Mouse (Mus musculus) ZHBTc4 (cell line): Measurements from ENCODE around the gene Tenm4.

Experiments
- DNase-seq: peaks from one replicate; pipeline ENCODE4 v3.0.0-alpha.2; 2011; ENCODE audit warnings: low read depth, low spot score

Tenm4 gene

DNA sequence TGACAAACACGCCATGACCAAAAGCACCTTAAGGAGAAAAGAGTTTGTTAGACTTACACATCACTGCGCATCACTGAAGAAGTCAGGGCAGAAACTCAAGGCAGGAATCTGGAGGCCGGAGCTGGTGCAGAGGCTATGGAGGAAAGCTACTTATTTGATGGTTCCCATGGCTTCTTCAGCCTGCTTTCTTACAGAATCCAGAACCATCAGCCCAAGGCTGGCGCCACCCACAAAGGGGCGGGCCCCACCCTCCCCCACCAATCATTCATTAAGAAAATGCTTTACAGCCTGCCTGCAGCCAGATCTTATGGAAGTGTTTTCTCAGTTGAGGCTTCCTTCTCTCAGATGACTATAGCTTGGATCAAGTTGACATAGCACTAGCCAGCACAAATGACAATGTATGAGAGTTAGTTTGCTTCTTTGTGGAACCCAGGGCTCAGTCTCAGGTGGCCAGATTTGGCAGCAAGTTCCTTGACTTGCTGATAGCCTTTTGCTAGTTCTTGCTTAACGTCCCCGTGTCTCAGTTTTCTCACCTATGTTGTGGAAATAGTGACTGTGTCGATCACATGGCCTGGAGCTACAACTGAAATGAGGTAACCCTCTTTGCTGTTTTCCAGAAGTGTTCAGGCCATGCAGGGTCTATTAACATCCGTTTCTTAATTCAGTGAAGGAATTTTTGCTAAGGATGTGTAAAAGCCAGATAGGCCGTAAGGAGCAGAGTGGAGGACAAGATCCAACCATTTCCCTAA, 32.9 kb downstream of the Tenm4 start:
- peak; percentile 86 for DNase-seq

DNA sequence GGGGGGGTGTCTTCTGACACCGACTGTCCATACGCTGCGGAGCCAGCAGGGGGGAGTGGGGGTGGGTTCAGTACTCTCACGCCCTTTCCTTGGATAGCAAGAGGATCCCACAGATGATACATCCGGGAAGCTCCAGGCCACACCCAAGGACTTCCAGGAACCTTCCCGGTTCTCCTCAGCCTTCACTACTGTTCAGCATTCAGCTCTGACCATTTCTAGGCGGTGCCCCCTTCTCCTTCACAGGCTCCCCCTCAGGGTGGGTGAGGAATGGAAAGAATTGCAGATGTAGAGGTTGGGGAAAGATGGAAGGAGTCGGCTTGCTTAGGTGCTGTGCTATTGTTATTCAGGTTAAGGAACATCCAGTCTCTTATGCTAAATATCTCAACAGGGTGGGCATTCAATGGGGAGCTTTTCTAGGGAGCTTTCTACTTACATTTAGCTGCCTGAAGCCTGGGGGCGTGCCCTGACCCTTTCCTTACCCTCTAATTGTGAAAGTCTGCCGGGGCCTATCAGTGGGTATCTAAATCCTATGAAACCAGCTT, 33.8 kb downstream of the Tenm4 start:
- peak; percentile 96 for DNase-seq

DNA sequence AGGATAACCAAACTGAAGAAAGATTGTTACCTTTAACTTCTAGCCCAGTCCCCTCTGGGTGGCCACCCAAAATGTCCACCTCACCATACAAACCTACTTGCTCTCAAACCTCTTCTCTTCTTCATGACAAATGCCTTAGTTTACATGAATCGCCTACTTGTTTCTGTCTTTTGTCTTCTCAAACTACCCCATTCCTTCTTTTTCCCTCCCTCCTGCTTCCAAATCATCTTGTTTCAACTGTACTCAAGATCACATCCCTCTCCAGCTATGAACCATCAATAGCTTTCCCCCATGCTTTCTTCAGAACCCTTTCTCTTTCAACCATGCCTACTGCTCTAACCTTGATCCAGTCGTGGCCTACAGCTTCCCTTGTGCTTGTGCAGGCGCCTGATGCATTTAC, 36.0 kb downstream of the Tenm4 start:
- peak; percentile 57 for DNase-seq

DNA sequence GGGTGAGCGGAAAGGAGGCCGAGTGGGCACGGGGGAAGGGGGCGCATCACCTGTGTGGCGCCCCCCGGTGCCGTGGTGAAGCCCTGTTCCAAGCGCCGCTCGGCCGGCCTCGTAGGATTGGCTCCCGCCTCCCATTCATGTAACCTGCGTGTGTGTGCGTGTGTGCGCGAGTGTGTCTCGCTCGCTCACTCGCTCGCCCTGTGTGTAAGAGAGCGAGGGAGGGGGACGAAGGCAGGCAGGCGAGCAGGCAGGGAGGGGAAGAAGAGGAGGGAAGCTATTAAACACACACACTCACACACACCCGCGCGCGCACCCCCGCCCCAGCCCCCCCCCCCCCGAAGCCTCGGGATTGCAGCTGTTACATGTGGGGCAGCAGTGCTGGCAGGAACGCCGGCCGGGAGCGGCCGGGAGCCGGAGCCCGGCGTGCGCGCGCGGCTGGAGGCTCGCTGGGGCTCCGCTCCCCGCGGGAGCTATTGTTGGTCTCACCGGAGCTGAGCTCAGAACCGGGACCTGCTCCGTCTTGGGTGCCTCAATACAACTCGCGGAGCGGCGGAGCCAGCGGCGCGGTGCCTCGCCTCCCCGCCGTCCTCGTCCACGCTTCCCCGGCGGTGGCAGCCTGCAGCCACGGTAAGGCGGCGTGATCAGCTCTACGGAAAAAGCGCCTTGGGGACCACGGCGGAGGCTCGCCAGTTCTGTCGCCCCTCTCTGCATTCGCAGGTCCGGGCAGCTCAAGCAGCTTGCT, 38.9 kb downstream of the Tenm4 start:
- DNase-seq: peak; percentile 73

DNA sequence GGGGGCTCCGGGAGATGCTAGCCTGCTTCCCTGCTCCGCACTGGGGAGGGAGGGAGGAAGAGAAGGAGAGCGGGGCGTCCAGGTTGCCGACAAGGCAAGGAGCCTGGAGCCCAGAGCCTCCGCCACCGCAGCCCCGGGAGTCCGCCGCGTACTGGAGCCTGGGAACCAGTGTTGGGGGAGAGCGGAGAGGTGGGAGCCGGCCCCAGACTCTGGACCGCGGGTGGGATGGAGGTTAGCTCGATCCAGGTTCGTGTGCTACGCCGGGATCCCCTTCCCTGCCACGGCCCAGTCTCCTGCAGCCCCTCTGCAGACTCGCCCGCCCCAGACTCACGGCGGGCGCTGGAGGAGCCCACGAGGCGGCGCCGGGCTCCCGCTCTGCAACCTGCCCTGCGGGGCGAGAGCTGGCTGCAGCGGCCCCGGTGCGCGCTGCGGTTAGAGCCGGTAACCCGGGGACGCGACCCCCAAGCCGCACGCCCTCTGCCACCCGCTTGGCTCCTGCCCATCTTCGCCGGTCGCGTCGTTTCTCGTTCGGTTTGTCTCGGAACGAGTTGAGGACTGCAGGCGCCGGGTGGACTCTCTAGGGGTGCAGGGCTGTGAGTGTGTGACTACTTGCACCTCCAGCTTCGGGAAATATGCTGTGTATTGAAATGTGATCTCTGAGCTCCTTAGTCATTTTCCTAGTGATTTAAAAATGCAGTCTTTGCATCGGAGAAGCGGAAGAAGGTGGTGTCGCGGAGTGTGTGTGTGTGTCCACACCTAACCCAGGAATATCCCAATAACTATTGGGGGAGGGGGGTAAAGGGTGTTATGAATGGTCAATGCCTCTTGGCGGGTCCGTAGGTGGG, 39.7 kb downstream of the Tenm4 start:
- DNase-seq: peak; percentile 73

DNA sequence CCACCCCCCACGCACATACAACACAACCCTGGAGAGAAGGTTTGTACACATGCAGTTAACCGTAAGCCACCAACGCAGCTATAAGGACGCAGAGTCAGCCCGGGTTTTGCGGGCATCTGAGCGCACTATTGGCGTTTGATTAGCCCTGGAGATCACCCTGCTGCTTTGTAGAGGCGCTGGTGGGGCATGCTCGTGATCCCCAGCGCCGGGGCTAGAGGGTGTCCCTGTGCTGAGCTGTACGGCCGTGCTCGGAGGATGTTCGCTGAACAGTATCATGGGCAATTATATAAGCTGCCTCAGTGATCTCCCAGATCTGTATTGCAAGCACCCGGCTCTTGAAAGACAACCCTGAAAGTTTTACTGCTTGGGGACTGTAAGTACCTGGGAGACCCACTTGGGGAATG, 40.6 kb downstream of the Tenm4 start:
- DNase-seq: peak; percentile 33

DNA sequence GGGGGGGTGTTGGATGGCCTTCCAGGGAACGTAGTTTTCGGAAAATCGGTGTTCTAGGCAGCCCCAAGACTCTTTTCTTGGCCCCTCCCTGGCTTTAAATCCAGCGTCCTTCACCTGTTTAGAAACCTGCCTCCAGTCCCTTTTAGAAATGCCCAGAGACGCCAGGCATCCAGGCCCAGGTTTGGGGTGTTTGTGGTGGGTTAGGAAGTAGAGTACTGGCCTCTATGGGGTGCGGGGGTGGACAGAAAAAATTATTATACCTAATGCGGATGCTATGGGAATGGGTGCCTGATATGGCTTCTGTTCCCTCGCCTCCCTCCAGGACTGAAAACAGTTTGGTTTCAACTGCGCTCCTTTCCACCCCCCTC, 41.2 kb downstream of the Tenm4 start:
- no peak for DNase-seq

DNA sequence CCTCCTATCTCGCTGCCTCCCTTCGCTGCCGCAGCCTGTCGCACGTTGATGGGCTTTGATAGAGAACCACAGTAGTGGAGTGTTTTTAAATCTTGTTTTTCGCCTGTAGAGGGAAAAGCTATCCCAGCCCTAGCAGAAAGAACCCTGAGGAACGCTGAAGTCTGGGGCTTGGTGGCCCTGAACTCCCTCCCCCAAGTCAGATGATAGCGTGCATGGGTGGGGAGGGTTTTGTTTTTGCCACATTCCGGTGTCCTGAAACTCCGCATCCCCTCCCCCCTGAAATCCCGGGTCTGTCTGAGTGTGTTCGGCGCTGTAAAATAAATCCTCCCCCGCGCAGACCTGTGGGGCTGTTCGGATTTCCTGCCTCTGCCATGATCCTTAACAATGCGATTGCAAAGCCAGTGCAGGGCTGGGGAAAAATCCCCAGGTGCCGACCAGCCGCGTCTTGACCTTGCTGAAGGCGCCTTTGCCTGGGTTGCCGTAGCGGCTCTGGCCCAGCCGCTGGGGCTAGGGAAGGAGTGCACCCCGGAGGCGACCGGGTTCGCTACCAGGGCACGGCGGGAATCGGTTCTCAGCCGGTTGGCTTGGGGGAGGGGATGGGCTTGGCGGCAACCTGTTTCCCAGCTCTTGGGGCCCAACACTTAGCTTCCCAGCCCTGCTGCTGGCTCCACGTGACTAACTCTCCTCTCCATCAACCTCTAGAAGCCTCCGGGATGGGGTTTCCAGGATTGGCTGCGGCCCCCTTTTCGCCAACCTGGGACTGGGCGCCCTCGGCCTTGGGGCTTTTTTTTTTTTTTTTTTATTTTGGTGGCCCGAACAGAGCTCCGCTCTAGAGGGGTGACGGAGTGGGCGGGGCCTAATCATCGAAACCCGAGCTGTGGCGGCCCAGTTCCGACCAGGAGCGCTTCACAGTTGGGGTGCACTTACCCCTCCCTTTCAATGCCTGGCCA, 41.8 kb downstream of the Tenm4 start:
- peak; percentile 92 for DNase-seq

DNA sequence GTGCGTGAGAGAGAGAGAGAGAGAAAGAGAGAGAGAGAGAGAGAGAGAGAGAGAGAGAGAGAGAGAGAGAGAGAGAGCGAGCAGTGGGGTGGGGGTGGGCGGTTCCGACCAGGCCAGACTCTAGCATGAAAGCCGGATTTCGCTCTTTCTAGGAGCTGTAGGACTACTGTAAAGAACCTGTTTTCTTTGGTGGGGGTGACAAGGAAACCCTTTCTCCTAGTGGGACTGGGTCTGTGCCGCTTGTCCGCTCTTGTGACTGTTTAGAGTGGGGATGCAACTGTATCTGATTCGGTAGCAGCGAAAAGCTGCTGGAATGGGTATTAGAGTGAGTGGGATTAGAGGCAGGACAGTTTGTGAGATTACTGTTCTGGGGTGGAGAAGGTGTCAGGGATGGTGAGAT, 42.7 kb downstream of the Tenm4 start:
- no peak for DNase-seq

DNA sequence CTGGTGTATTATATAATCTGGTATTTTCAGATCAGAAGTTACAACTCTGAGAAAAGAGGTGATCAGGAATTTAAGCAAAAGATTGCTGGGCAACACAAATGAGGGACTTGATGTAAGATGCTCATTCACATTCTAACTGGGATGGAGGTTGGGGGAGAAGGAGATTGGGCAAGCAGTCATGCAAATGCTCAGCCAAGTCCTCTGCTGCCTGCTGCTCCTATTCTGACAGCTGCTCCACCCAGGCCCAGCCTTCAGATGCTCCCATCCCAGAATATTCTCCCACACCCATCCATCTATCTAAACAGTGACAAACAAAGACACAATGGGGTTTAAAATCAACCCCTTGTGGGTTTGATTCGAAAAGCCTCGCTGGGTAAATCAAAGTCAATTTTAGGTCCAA, 43.8 kb downstream of the Tenm4 start:
- DNase-seq: no peak

DNA sequence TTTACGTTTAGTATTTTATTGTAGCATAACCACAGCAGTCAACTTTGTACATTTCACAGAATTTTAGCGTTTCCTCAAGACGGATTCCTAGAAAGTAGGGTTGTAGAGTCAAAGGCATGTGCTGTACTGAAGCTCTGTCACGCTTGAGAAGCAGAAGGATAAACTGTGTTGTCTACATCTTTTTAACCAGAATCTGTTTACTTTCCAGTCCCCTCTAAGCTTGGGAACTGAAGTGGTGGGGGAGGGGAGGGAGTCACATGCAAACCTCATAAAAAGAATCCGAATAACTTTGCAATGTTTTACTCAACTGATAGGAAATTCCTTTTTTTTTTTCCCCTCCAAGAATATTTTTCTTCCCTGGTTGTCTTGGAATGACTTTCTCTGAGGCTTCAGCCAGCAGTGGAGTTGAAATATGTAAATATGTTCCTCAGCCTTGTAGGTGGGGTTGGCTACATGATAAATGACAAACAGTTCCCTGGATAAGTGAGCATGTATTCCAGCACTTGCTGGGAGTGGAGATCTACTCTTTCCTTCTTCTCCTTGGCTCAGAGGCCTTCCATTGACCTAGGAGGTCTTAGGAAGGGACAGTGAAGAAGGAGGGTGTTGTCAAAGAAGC, 45.0 kb downstream of the Tenm4 start:
- no peak for DNase-seq

DNA sequence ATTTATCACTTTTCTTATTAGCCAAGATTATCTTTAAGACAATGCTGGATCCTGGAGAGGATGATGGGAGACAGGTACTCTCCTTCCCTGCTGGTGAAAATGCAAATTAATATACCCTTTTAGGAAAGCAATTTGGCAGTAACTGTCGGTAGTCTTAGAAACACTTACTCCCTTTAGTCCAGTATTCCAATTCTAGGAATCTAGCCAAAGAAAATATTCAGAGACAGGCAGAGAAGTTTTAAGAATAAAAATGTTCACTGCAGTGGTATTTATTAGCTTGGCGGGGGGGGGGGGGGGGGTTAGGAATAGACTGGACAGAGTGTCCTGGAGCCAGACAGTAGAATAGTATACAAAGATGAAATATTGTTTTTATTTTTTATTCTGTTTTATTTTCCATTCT, 48.3 kb downstream of the Tenm4 start:
- no peak for DNase-seq

DNA sequence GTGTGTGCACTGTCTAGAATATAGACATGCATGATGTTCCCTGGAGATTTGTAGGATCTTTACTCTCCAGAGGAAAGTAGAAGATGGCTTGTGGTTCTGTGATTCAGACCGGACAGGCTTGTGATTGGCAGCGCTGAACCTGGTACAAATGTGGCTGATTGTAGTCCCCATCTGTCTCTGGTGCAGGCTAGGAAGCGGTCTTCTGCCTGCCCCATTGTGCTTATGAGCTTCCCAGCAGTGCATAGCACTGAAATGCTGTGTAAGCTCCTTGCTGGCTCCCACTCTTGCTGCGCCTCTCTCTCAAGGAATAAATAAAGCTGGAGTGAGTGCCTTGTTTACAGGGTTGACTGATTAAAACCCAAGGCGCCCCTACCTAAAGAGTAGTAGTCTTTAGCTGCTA, 49.6 kb downstream of the Tenm4 start:
- no peak for DNase-seq

DNA sequence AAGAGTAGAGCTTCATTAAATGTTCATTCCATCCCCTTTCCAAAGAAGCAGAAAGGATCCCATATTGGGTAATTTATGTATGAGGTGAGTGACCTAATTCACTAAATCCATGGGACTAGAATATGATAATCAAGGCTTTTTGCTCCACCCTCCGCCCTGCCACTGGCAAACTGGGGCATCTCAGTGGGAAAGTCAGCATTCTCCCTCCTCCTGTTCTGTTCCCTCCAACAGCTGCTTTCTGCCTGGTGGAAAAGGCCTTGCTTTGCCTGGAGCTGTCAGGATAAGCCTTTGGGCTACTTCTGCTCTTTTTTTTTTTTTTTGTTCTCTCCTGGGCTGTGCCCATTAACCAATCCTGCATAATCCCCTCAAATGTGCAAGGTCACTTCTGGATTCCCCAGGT, 51.5 kb downstream of the Tenm4 start:
- no peak for DNase-seq

DNA sequence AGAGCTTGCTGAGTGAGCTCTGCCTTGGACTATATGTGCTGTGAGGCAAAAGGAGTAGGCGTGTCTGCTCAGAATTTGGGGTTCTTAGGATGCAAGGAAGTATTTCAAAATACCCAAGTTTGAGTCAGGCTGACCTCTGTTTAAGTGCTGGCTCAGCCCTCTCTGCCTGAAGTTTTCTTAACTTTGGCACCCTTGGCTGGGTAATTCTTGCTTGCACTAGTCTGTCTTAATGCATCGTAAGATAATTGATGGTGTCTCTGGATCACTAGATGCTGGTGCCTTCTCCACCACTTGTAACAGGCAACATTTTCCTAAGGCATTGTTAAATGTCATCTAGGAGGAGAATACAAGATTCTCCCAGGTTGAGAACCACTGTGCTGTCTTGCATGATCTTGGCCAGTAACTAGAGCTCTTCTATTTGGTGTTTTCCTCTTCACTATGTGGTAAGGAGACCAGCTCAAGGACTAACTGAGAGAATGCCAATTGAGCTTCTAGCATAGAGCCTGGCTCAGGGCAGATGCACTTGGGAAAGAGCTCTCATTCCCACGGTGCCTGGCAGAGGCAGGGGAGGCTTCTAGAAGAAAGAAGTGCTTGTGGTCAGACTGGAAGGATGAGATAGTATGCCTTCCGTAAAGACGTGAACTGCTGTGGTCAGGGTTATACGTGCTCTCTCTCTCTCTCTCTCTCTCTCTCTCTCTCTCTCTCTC, 57.7 kb downstream of the Tenm4 start:
- no peak for DNase-seq

DNA sequence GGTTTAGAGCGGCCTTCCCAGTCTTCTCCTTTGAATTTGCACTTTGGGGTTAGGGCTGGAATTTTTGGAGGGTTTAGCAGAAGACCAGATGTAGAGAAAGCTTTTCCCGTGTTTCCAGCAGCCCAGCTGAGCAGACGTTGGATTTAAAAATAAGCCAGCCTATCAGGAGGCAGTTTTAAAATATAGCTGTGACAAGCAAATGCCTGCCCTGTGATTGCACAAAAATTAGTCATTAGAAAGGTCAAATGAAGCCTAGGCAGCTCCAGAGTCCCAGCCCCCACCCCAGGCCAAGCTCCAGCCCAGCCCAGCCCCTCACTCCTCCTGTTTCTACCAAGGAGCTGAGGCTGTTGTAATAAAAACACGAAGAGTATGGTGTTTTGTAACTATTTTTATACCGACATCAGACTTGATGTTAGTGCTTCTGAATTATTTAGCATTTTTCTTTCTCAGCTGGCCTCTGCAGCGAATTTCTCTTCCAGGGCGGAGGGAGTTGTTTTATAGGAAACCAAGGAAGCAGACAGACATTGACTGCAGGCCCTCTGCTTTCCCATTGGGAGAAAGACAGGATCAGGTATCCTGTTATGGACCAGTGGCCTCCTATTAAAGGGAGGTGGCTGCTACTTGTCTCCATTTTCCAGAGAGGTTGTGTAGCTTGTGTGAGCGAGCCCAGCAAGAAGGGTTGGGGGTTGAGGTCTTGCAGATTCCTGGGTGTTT, 59.1 kb downstream of the Tenm4 start:
- no peak for DNase-seq

DNA sequence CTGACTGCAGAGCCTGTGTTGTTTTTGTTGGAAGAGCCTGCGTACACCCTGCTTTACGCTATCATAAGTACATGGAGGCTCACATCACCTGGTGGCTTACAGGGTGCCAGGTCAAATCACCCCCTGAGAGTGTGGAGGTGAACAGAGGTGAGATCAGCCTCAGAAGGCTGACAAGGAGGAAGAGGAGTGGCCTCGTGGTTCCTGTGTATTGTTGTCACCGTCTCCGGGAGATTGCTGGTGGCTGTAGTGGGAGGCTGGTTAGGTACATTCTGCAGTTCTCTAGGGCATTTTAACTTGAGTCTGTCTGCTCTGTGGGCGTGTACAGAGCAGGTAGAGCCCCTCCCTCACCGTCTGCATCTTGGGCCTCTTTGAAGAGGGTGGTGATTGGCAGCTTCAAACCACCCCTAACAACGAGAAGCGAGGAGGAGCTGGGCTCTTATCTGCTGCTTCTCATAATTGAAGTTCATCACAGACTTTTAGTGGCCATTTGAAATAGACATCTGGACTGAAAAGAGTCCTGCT, 59.7 kb downstream of the Tenm4 start:
- peak; percentile 63 for DNase-seq

DNA sequence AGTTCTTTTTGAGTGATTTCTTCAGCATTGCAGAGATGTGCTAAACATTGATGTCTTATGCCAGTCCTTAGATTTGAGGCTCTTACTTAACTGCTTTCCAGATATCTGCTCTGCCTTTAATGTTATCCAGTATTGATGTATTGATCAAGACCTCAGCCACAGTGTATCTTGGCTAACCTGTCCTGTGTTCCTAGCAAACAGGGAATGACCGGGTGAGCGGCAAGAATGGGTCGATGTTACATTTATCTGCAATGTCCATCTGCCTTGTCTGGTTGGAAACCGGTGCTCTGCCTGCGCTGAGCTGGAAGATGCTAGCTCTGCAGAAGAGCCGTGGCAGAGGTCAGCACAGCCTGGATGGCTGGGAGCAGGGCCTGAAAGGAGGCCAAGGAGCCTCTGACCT, 64.8 kb downstream of the Tenm4 start:
- no peak for DNase-seq

DNA sequence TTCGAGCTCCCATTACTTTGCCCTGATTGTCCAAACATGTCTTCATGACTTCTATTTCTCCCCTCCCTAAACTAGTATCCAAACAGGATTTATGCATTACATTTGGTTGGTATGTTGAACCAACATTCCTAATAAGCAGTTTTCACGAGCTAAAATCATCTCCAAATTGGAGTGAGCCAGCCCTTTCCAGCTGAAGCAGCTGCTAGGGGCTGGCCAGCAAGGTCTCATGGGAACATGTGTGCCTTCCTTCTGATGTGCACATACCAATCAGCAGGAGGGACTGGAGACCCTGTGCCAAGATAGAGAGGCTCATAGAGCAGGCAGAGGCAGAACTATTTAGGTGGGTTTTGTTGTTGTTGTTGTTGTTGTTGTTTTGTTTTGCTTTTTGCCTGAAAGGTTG, 69.6 kb downstream of the Tenm4 start:
- no peak for DNase-seq
